Mouse (Mus musculus) myocyte (in vitro differentiated cells): ENCODE measurements around the gene Rph3a. TPM values are rescaled to one million over a fixed set of nuclear protein-coding genes. Genes with fewer than 3 reads are reported as not detected.
"Not testable (repeated sequence)": the region's sequence is repeated elsewhere in the genome, so short reads cannot be mapped to it uniquely, and the experiment has no call there.

Experiments
- H3K27me3 ChIP-seq: one replicate; pipeline ENCODE4 v1.6.1; 2011; ENCODE audit not compliant: control insufficient read depth, insufficient read depth, insufficient read length
- H3K36me3 ChIP-seq: one replicate; pipeline ENCODE4 v1.6.1; 2011; ENCODE audit not compliant: control insufficient read depth, insufficient read depth
- H3K4me2 ChIP-seq: one replicate; pipeline ENCODE4 v1.6.1; 2011; ENCODE audit warnings: low read depth, control low read depth
- H3K4me3 ChIP-seq: one replicate; pipeline ENCODE4 v1.5.1; 2011; ENCODE audit warnings: mild to moderate bottlenecking, control low read depth, moderate library complexity
- H3K79me2 ChIP-seq: one replicate; pipeline ENCODE4 v1.6.1; 2011; ENCODE audit not compliant: control insufficient read depth, insufficient read depth
- H3ac ChIP-seq: one replicate; pipeline ENCODE4 v1.6.1; 2011; ENCODE audit not compliant: control insufficient read depth, insufficient read length
- CEBPB ChIP-seq: IDR thresholded peaks from 2 replicates; pipeline ENCODE4 v1.6.1; 2011; ENCODE audit warnings: mild to moderate bottlenecking, moderate library complexity; ENCODE audit not compliant: poor library complexity, insufficient read depth, severe bottlenecking
- E2F4 ChIP-seq: IDR thresholded peaks from one replicate; pipeline ENCODE4 v1.6.1; 2011; ENCODE audit warnings: mild to moderate bottlenecking, control low read depth, moderate library complexity; ENCODE audit not compliant: insufficient read depth
- MAX ChIP-seq: IDR thresholded peaks from one replicate; pipeline ENCODE4 v1.6.1; 2011; ENCODE audit warnings: low read depth, mild to moderate bottlenecking, control low read depth
- MYOD1 ChIP-seq, 3 experiments: IDR thresholded peaks; one replicate each; pipeline ENCODE4 v1.6.1; 2011; ENCODE audit warnings: control low read depth in 2 of 3, low read depth in 2 of 3, mild to moderate bottlenecking in 2 of 3, moderate library complexity in 1 of 3; ENCODE audit not compliant: insufficient read length in 2 of 3, control insufficient read depth in 1 of 3
- MYOG ChIP-seq, 3 experiments: IDR thresholded peaks; one replicate each; pipeline ENCODE4 v1.6.1; 2011; ENCODE audit warnings: control low read depth in 2 of 3, low read depth in 2 of 3, mild to moderate bottlenecking in 2 of 3; ENCODE audit not compliant: insufficient read length in 2 of 3, control insufficient read depth in 1 of 3, insufficient read depth in 1 of 3
- POLR2A ChIP-seq: IDR thresholded peaks from one replicate; pipeline ENCODE4 v1.6.1; 2011; ENCODE audit warnings: low read depth, mild to moderate bottlenecking, control low read depth, moderate library complexity; ENCODE audit not compliant: insufficient read length
- POLR2AphosphoS2 ChIP-seq: IDR thresholded peaks from one replicate; pipeline ENCODE4 v1.6.1; 2011; ENCODE audit warnings: low read depth, control low read depth; ENCODE audit not compliant: insufficient read length
- REST ChIP-seq: IDR thresholded peaks from one replicate; pipeline ENCODE4 v1.6.1; 2011; ENCODE audit warnings: mild to moderate bottlenecking, control low read depth, moderate library complexity; ENCODE audit not compliant: insufficient read depth, insufficient read length
- SRF ChIP-seq: IDR thresholded peaks from one replicate; pipeline ENCODE4 v1.6.1; 2011; ENCODE audit warnings: low read depth; ENCODE audit not compliant: control insufficient read depth, insufficient read length
- TCF12 ChIP-seq: IDR thresholded peaks from one replicate; pipeline ENCODE4 v1.6.1; 2011; ENCODE audit warnings: mild to moderate bottlenecking, control low read depth; ENCODE audit not compliant: poor library complexity, insufficient read depth, severe bottlenecking
- TCF3 ChIP-seq: IDR thresholded peaks from one replicate; pipeline ENCODE4 v1.6.1; 2011; ENCODE audit warnings: low read depth, control low read depth; ENCODE audit not compliant: insufficient read length
- USF1 ChIP-seq: IDR thresholded peaks from one replicate; pipeline ENCODE4 v1.6.1; 2011; ENCODE audit warnings: low read depth, mild to moderate bottlenecking, control low read depth, moderate library complexity
- polyA plus RNA-seq: library from polyadenylated mRNA; unstranded; fragments of >200 nt; fragmentation: generic; extraction: Trizol; gene quantifications from one replicate; pipeline ENCODE4 v1.2.1, GENCODE M21; 2012; ENCODE audit warnings: missing spikeins

Rph3a gene
- polyA plus RNA-seq, 1 experiment = 0.05 TPM

- Histone ChIP-seq H3K4me2 (no peak overlapping the region), H3K27me3 (no peaks in the 10 kb centered on the region), H3ac (no peak overlapping the region), H3K79me2 (no peaks in the 10 kb centered on the region), H3K36me3 (no peaks in the 10 kb centered on the region), H3K4me3 (no peak overlapping the region)
- TF ChIP-seq SRF (no peak), USF1 (no peak), CEBPB (no peak), MYOD1 (IDR thresholded peaks at IDR 0.05; ENCODE audit: control insufficient read depth in 1 of 3, insufficient read length in 2 of 3, low read depth in 2 of 3) (no peak), POLR2A (no peak), REST (no peak), TCF12 (no peak), MYOG (IDR thresholded peaks at IDR 0.05; ENCODE audit: control insufficient read depth in 1 of 3, insufficient read depth in 1 of 3, insufficient read length in 2 of 3, low read depth in 2 of 3) (no peak), E2F4 (no peak), POLR2AphosphoS2 (no peak), TCF3 (no peak), MAX (no peak)
Measured at GRCm38 (mm10) chr5:120927036-120927435, 82.9 kb downstream of the Rph3a start.

- not testable (repeated sequence) for H3K36me3 ChIP-seq, H3K4me3 ChIP-seq, H3K4me2 ChIP-seq
Measured at GRCm38 (mm10) chr5:120926311-120926710, 83.6 kb downstream of the Rph3a start.

DNA sequence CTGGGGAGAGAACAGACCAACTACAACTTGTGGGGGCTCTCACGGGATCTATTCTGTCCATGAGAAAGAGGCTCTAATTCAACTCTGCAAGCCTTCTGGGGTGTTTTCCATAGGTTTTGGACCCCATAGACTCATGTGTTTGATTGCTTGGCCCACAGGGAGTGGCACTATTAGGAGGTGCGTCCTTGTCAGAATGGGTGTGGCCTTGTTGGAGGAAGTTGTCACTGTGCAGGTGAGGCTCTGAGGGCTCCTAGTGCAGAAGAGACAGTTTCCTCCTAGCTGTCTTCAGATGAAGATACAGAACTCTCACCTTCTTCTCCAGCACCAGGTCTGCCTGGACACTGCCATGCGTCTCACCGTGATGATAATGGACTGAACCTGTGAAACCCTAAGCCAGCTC, 85.4 kb downstream of the Rph3a start:
- H3K4me3 ChIP-seq, H3K4me2 ChIP-seq, H3K27me3 ChIP-seq, H3ac ChIP-seq, H3K79me2 ChIP-seq, H3K36me3 ChIP-seq: not testable (repeated sequence)

More at GRCm38 (mm10) chr5:120926311-120926710, 83.6 kb downstream of the Rph3a start:
- H3K79me2 ChIP-seq, H3ac ChIP-seq, H3K27me3 ChIP-seq: not testable (repeated sequence)

DNA sequence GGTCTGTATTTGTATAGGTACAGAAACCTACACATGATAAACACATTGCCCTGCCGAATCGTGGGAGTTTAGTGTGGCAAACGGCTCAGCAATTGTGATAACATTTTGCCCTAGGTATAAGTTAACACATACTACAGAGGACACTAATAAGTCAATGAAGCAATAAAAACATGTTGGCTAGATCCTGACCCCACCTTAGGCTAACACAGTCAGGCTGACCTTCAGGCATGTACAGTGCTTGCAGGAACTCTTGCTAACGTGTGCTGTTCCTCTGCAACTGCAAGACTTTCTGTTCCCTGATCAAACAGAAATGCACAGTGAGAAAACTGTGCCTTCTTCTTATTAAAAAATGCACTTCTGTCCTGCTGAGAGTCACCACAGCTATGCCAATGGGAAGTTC, 85.9 kb downstream of the Rph3a start:
- Histone ChIP-seq H3K4me2 (no peak overlapping the region), H3K36me3 (no peaks in the 10 kb centered on the region), H3K4me3 (no peak overlapping the region), H3K79me2 (no peaks in the 10 kb centered on the region), H3K27me3 (no peaks in the 10 kb centered on the region), H3ac (no peak overlapping the region)
- TF ChIP-seq MAX (no peak), MYOD1 (IDR thresholded peaks at IDR 0.05; ENCODE audit: control insufficient read depth in 1 of 3, insufficient read length in 2 of 3, low read depth in 2 of 3) (no peak), SRF (no peak), CEBPB (no peak), REST (no peak)

DNA sequence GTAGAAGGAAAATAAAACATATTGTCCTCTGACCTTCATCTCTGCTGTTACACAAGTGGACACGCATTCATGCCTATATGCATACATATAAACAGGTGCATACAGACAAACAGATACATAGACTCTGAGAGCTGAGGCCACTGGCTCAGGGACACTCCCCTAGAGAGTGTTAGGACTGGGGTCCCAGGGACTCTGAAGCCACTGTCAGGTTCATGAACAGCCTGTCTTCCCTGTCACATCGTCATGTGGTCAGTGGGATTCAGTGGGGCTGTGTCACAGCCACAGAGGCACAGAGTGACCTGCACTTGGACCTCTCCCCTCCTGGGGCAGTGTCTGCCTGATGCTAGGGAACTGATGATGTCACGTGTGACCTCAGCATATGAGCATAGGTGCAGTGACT, 89.6 kb downstream of the Rph3a start:
- Histone ChIP-seq H3K4me3 (no peak overlapping the region), H3K79me2 (no peaks in the 10 kb centered on the region), H3K27me3 (no peaks in the 10 kb centered on the region), H3K36me3 (no peaks in the 10 kb centered on the region), H3K4me2 (no peak overlapping the region), H3ac (no peak overlapping the region)
- no peak for TF ChIP-seq POLR2AphosphoS2
- TF ChIP-seq CEBPB = no peak
- TF ChIP-seq E2F4 = no peak
- TF ChIP-seq MYOG (IDR thresholded peaks at IDR 0.05; ENCODE audit: control insufficient read depth in 1 of 3, insufficient read depth in 1 of 3, insufficient read length in 2 of 3, low read depth in 2 of 3) = no peak
- TF ChIP-seq MYOD1 (IDR thresholded peaks at IDR 0.05; ENCODE audit: control insufficient read depth in 1 of 3, insufficient read length in 2 of 3, low read depth in 2 of 3) = no peak
- TF ChIP-seq USF1 = no peak
- TF ChIP-seq REST = no peak
- TF ChIP-seq POLR2A = no peak
- TF ChIP-seq TCF12 = no peak
- TF ChIP-seq MAX = no peak
- no peak for TF ChIP-seq SRF

- H3K79me2 ChIP-seq, H3K36me3 ChIP-seq, H3K27me3 ChIP-seq, H3K4me3 ChIP-seq, H3ac ChIP-seq, H3K4me2 ChIP-seq: not testable (repeated sequence)
Measured at GRCm38 (mm10) chr5:120919156-120919935, 90.5 kb downstream of the Rph3a start.

GRCm38 (mm10) chr5:120914204-120914603, 95.7 kb downstream of the Rph3a start, which contains the start of gene Oas1d:
Gene Oas1d, plus strand, starts transcription at chr5:120914536.
- not testable (repeated sequence) for H3K27me3 ChIP-seq, H3K4me3 ChIP-seq, H3K4me2 ChIP-seq

More at GRCm38 (mm10) chr5:120914204-120914603, 95.7 kb downstream of the Rph3a start, which contains the start of gene Oas1d:
- not testable (repeated sequence) for H3ac ChIP-seq, H3K36me3 ChIP-seq, H3K79me2 ChIP-seq
